Mouse (Mus musculus): ENCODE data around the gene Hist1h2bc.

- no peak for TF ChIP-seq CTCF (IDR thresholded peaks at IDR 0.05; ENCODE audit: low read depth)
- TF ChIP-seq EP300 (IDR thresholded peaks at IDR 0.05; ENCODE audit: low read depth) = peak; percentile 17; the same call in 1 of the 2 replicates
These were observed 46.5 kb downstream of the Hist1h2bc start for GRCm38 (mm10) chr13:23730479-23730878.

Data from liver, postnatal 0 days (tissue).